Mouse (Mus musculus) hindbrain, postnatal 0 days (tissue): ENCODE data around the gene Hoxa2. TPM values are rescaled to one million over a fixed set of nuclear protein-coding genes. Genes with fewer than 3 reads are reported as not detected.

Experiments used
- ATAC-seq: fragments of 200-750 bp; cut with Nextera tagmentation; 2 replicates; pipeline ENCODE4 v1.8.0; 2017; ENCODE audit warnings: mild to moderate bottlenecking, moderate TSS enrichment, moderate library complexity
- DNase-seq: peaks from one replicate; pipeline ENCODE4 v3.0.0-alpha.2; 2015; ENCODE audit warnings: low spot score
- H3K27ac ChIP-seq: fragments of 300-500 bp; sonication (generic); 2 replicates; pipeline ENCODE4 v1.5.1; 2014; ENCODE audit warnings: mild to moderate bottlenecking
- H3K27me3 ChIP-seq: fragments of 300-500 bp; sonication (generic); 2 replicates; pipeline ENCODE4 v1.6.1; 2014; ENCODE audit warnings: low read length, mixed read lengths; ENCODE audit not compliant: insufficient read depth
- H3K36me3 ChIP-seq: fragments of 300-500 bp; sonication (generic); 2 replicates; pipeline ENCODE4 v1.6.1; 2014; ENCODE audit warnings: low read length, mixed read lengths; ENCODE audit not compliant: insufficient read depth
- H3K4me1 ChIP-seq: fragments of 300-500 bp; sonication (generic); 2 replicates; pipeline ENCODE4 v1.6.1; 2014; ENCODE audit warnings: antibody characterized with exemption, low read length, mixed read lengths; ENCODE audit not compliant: insufficient read depth
- H3K4me2 ChIP-seq: fragments of 300-500 bp; sonication (generic); 2 replicates; pipeline ENCODE4 v1.6.1; 2014; ENCODE audit warnings: low read depth, mild to moderate bottlenecking, low read length, moderate library complexity, mixed read lengths
- H3K4me3 ChIP-seq: fragments of 300-500 bp; sonication (generic); 2 replicates; pipeline ENCODE4 v1.5.1; 2014; ENCODE audit warnings: low read length
- H3K9ac ChIP-seq: fragments of 300-500 bp; sonication (generic); replicated peaks from 2 replicates; pipeline ENCODE4 v1.6.1; 2014; ENCODE audit warnings: mild to moderate bottlenecking, low read length, moderate library complexity, mixed read lengths
- H3K9me3 ChIP-seq: fragments of 300-500 bp; sonication (generic); 2 replicates; pipeline ENCODE4 v1.6.1; 2016; ENCODE audit warnings: low read length, mixed read lengths
- CTCF ChIP-seq: IDR thresholded peaks from 2 replicates; pipeline ENCODE4 v1.5.1; 2016; ENCODE audit warnings: antibody characterized with exemption, control low read depth, low read depth
- WGBS: fragments of 180-500 bp; shearing (Covaris S2); extraction: QIAGEN DNeasy Blood & Tissue Kit; methylation state at CpG from one replicate; pipeline ENCODE4 v1.1.7; 2014; 5-methylcytosine and 5-hydroxymethylcytosine counted together
- polyA plus RNA-seq: library from polyadenylated mRNA; unstranded; fragments of >200 nt; fragmentation: Nextera tagmentation; extraction: Ambion mirVana; gene quantifications from 2 replicates; pipeline ENCODE4 v1.2.1, GENCODE M21; 2015
- total RNA-seq: library from RNA; depleted of rRNA; stranded (reverse); fragments of >200 nt; gene quantifications from 2 replicates; pipeline ENCODE4 v1.2.3, GENCODE M21; 2014

Hoxa2 gene
- total and polyA plus RNA-seq, 2 experiments from 2014 or later, result 16.3 to 20.3 TPM

DNA sequence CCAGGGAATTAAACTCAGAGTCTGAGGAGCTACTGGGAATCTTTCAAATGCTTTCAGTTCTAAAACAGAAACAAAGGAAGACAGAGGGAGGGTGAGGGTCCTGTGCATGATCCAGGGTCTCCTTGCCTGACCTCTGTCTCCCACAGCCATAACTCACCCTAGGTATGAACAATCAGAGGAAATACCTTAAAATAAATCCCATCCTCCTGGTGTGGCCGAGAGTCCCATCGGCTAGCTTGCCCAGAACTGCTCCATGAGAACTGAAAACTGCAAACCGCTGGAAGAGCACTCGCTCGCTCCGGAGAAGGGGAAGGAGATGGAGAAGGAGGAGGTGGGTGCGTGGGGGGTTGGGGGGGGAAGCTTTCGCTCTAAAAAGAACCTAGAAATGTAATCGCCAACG, 15.1 kb upstream of the Hoxa2 start:
- ATAC-seq, result no peak
- no peaks in the 10 kb centered on the region for H3K36me3 ChIP-seq
- no peak for TF ChIP-seq CTCF
- H3K27me3 ChIP-seq, result peaks cover 78% of the 10 kb centered on the region
- WGBS, result 1% methylated on average over 10 of the region's 10 CpGs
- peak overlapping the region; percentile 60 for H3K9ac ChIP-seq
- peak overlapping the region; percentile 58 for H3K4me2 ChIP-seq
- 0 out of 2 replicates have a peak, but pooled peaks cover 3% of the 10 kb centered on the region for H3K4me1 ChIP-seq
- peak overlapping the region; percentile 41 for H3K4me3 ChIP-seq
- DNase-seq, result no peak
- peak overlapping the region; percentile 92 for H3K27ac ChIP-seq
- no peaks in the 10 kb centered on the region for H3K9me3 ChIP-seq

GRCm38 (mm10) chr6:52178918-52179665, 14.5 kb upstream of the Hoxa2 start:
- peak overlapping the region; percentile 41 for H3K4me3 ChIP-seq
- H3K27me3 ChIP-seq, result peaks cover 77% of the 10 kb centered on the region
- H3K4me2 ChIP-seq, result peak overlapping the region; percentile 58
- H3K36me3 ChIP-seq, result no peaks in the 10 kb centered on the region
- no peak for ATAC-seq
- H3K4me1 ChIP-seq, result no peaks in the 10 kb centered on the region
- 1% methylated on average over 4 of the region's 4 CpGs for WGBS
- no peaks in the 10 kb centered on the region for H3K9me3 ChIP-seq
- peak overlapping the region; percentile 92 for H3K27ac ChIP-seq
- TF ChIP-seq CTCF, result no peak
- no peak for DNase-seq
- peak overlapping the region; percentile 60 for H3K9ac ChIP-seq

DNA sequence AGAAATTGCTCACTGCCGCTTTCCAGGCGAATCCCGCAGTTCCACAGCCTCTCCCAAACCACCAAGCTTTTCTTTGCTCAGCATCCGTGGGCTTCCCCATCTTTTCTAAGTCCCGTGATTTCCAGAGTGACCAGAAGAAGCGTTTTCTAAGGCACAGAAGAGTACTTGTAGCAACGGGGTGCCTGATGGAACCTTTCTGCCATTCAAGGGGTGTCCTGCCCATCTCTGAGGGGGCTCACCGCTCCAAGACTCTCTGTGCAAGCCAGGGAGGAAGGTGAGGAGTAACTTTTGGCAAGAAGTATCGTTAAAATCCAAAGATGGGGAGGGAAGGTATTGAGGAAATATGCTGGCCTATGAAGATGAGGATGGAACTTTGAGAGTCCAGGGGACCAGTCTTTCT, 13.2 kb upstream of the Hoxa2 start:
- 1% methylated on average over 9 of the region's 9 CpGs for WGBS
- Histone ChIP-seq H3K4me3 (peak overlapping the region; percentile 41), H3K27me3 (peaks cover 74% of the 10 kb centered on the region), H3K9me3 (no peaks in the 10 kb centered on the region), H3K4me1 (no peaks in the 10 kb centered on the region), H3K9ac (peak overlapping the region; percentile 60), H3K36me3 (no peaks in the 10 kb centered on the region), H3K4me2 (peak overlapping the region; percentile 58), H3K27ac (peak overlapping the region; percentile 92)
- no peak for ATAC-seq
- no peak for TF ChIP-seq CTCF
- DNase-seq, result no peak

DNA sequence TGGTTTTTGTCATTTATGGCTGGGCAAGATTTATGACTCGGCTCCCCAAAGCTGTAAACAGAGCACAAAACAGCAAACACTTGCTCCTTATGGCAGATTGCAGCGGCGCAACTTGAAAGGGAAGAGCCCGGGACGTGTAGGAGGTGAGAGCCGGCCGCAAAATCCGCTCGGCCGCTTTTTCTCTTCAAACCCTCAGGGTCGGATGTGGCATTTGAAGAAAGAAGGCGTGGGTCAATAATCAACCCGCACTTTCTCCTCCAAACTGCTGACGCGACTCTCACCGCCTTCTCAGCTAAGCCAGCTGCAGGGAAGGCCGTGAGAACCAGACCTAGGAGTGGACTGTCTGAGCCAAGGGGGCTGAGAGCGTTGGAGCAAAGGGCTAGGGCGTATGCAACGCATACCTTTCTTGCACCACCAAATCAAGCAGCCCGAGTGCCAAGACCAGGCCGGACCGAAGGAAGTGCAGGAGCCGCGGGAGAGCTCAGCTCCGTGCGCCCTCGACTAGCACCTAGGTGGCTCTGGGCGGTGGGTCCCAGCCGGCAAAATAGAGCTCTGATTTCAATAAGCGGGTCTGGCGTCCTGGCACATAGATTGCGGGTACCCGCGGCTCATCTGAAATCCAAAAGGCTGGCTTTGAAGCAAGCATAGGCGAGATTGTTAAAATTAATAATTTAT, 12.6 kb upstream of the Hoxa2 start, which contains the start of gene 5730596B20Rik:
5730596B20Rik (plus strand) TSS at position 438 of the 675 bp plus-strand sequence.
- H3K36me3 ChIP-seq, result no peaks in the 10 kb centered on the region
- H3K9me3 ChIP-seq, result no peaks in the 10 kb centered on the region
- no peak for TF ChIP-seq CTCF
- H3K27me3 ChIP-seq, result peaks cover 68% of the 10 kb centered on the region
- H3K4me3 ChIP-seq, result peak within 1 kb of the TSS; percentile 41
- H3K4me1 ChIP-seq, result no peaks in the 10 kb centered on the region
- ATAC-seq, result no peak
- H3K9ac ChIP-seq, result peak within 1 kb of the TSS; percentile 60
- DNase-seq, result peak; percentile 52
- WGBS, result 2% methylated on average over 36 of the region's 36 CpGs
- peak within 1 kb of the TSS; percentile 58 for H3K4me2 ChIP-seq
- peak within 1 kb of the TSS; percentile 92 for H3K27ac ChIP-seq

- peaks cover 63% of the 10 kb centered on the region for H3K27me3 ChIP-seq
- no peak for ATAC-seq
- peak overlapping the region; percentile 60 for H3K9ac ChIP-seq
- 4% methylated on average over 6 of the region's 6 CpGs for WGBS
- TF ChIP-seq CTCF, result no peak
- H3K36me3 ChIP-seq, result no peaks in the 10 kb centered on the region
- no peak for DNase-seq
- H3K4me2 ChIP-seq, result peak overlapping the region; percentile 58
- H3K27ac ChIP-seq, result peak overlapping the region; percentile 92
- H3K4me1 ChIP-seq, result no peaks in the 10 kb centered on the region
- peak overlapping the region; percentile 41 for H3K4me3 ChIP-seq
- no peaks in the 10 kb centered on the region for H3K9me3 ChIP-seq
Observed at GRCm38 (mm10) chr6:52176391-52176790, 11.8 kb upstream of the Hoxa2 start.

DNA sequence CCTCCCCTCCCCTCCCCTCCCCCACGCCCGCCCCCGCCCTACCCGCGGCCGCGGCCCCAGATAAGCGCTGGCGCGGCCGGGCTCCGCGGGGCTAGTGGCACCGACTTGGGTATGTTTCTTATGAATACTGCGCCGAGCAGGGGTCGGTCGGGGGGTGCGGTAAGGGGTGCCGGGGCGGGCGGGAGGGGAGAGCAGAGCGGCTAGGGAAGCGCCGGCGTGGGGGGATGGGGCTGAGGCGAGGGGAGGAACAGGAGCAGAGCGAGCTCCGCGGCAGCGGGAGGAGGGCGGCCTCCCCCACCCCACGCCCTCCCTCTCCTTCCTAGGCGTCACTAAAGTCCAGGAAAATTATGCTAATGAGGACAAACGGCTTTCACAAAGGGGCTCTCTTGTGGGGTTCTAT, 11.2 kb upstream of the Hoxa2 start:
- Histone ChIP-seq H3K4me1 (no peaks in the 10 kb centered on the region), H3K4me3 (peak overlapping the region; percentile 41), H3K9ac (peak overlapping the region; percentile 60), H3K27ac (peak overlapping the region; percentile 92), H3K9me3 (no peaks in the 10 kb centered on the region), H3K36me3 (no peaks in the 10 kb centered on the region), H3K27me3 (peaks cover 63% of the 10 kb centered on the region), H3K4me2 (peak overlapping the region; percentile 58)
- DNase-seq, result peak; percentile 73
- WGBS, result 0% methylated on average over 12 of the region's 35 CpGs
- ATAC-seq, result peak; percentile 42; the same call in 1 of the 2 replicates
- TF ChIP-seq CTCF, result no peak
